Mouse (Mus musculus): ENCODE measurements at regions not wholly inside any gene's neighbourhood (a gene's known extent, or its start where the extent isn't known, plus 50 kb on each side); places are given as distances from the start of the nearest gene placed in this dataset.
"Not testable (repeated sequence)": the region's sequence is repeated elsewhere in the genome, so short reads cannot be mapped to it uniquely, and the experiment has no call there.

DNA sequence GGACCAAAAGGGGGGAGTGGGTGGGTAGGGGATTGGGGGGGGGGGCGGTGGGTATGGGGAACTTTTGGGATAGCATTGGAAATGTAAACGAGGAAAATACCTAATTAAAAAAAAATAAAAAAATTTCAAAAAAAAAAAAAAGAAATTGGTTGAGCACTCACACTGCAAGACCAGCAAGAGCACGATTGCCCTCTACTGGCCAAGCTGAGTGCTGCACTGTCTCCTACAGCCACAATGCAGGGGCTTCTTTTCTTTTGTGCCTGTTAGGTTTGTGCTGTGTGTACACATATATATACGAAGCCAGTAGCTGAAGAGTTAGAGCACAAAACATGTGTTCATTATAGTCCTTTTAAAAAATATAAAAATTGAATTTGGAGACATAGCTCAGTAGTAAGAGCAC lies 55.6 kb downstream of the Mup20 start:
- DNase-seq (ENCODE audit: low spot score in 2 of 2), result peak in 1 of 2 experiments; percentile 16

DNA sequence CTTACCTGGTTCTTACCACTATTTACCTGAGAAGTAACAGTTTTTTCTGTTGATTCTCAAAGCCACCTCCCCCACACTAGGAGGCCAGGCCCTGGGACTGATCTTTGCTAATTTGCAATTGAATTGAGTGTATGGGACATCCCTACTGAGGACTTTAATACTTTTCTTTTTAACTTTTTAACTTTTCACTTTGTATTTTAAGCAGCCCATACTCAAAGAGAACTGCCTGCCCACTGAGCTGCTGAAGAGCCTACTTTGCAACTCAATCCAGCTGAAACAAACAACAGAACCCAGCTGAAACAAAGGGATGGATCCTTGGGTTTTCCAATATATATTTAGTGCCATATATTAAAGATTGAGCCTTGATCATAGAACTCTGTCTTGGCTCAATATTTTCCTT lies 64.0 kb downstream of the Mup20 start:
- not testable (repeated sequence) for DNase-seq (ENCODE audit: low spot score in 2 of 2)

DNA sequence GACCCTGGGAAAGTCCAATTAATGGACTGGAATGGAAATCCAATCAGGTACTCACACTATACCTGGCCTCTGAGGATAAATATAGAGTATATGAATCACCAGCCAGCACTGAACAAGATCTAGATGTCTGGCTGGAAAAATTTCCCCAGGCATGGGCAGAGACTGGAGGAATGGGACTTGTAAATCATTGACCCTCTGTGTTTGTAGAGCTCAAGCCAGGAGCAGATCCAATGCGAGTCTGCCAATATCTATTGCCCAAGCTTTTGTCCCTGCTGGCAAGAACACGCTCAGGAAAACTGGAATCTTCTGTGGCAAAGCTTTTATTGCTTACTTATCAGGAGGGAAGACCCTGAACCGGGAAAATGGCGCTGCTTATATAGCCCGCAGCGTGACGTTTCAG lies 77.8 kb downstream of the Mup20 start:
- DNase-seq (ENCODE audit: low spot score in 2 of 2), result no peak

DNA sequence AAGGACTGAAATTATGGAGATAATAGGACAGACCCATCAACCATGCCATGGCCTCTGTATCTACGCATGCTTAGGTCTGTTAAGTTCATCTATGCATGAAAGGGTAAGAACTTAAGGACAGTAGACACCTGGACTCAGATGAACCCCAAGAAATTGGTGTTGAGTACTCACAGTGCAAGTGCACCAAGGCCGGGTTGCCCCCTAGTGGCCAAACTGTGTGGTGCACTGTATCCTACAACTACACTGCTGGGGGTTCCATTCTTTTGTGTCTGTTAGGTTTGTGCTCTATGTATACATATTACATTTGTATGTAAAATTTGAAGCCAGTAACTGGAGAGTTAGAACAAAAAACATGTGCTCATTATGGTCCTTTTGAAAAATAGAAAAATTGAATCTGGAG lies 80.7 kb downstream of the Mup20 start:
- peak in 1 of 2 experiments; percentile 13 for DNase-seq (ENCODE audit: low spot score in 2 of 2)

- DNase-seq (ENCODE audit: low spot score in 2 of 2), result no peak
Measured at GRCm38 (mm10) chr4:61969691-61970090, 84.3 kb downstream of the Mup20 start.

- not testable (repeated sequence) for DNase-seq (ENCODE audit: low spot score in 2 of 2)
Measured at GRCm38 (mm10) chr4:61967674-61968073, 86.3 kb downstream of the Mup20 start.

DNA sequence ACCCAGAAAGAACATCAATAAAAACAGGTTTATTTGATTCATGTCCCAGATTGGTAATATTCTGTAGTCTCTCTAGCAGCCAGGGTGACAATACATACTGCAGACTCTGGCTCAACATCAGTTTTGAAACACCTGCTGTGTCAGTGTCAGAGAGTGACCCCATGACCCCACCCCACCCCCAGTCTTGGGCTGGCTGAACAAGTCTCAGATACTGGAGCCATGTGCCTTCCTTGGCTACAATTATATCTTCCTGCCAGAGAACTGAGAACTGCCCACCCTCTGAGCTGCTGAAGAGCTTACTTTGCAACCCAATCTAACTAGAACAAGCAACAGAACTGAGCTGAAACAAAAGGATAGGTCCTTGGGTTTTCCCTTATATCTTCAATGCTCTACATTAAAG lies 91.6 kb downstream of the Mup20 start:
- DNase-seq (ENCODE audit: low spot score in 2 of 2), result no peak

Measured in left cerebral cortex, adult 9 months (tissue).